Mouse (Mus musculus): ENCODE results near the gene Mrpl40.
"Not testable (repeated sequence)": the region's sequence is repeated elsewhere in the genome, so short reads cannot be mapped to it uniquely, and the experiment has no call there.

Mrpl40 gene

GRCm38 (mm10) chr16:18876442-18877308 lies at the start of gene Mrpl40, which contains the start of gene Hira:
Mrpl40 (minus strand) TSS chr16:18876862.
Hira (plus strand) TSS chr16:18877037.
- DNase-seq: peak; percentile 94

- DNase-seq: no peak
Measured at GRCm38 (mm10) chr16:18921771-18922170, 45.1 kb upstream of the Mrpl40 start.

- DNase-seq: no peak
Measured at GRCm38 (mm10) chr16:18916064-18916463, 39.4 kb upstream of the Mrpl40 start.

GRCm38 (mm10) chr16:18905648-18906047 lies 29.0 kb upstream of the Mrpl40 start:
- no peak for DNase-seq

- no peak for DNase-seq
Measured at GRCm38 (mm10) chr16:18896429-18896828, 19.8 kb upstream of the Mrpl40 start.

GRCm38 (mm10) chr16:18895249-18895648 lies 18.6 kb upstream of the Mrpl40 start:
- no peak for DNase-seq

GRCm38 (mm10) chr16:18893840-18894372 lies 17.2 kb upstream of the Mrpl40 start:
- DNase-seq: no peak

GRCm38 (mm10) chr16:18884044-18884443 lies 7.4 kb upstream of the Mrpl40 start:
- DNase-seq: no peak

GRCm38 (mm10) chr16:18878091-18878720 lies 1.5 kb upstream of the Mrpl40 start:
- no peak for DNase-seq

GRCm38 (mm10) chr16:18877386-18878090 lies 876 bp upstream of the Mrpl40 start:
- peak; percentile 69 to 78 for DNase-seq

- no peak for DNase-seq
Measured at GRCm38 (mm10) chr16:18876091-18876441, 596 bp downstream of the Mrpl40 start.

- not testable (repeated sequence) for DNase-seq
Measured at GRCm38 (mm10) chr16:18870495-18870894, 6.2 kb downstream of the Mrpl40 start.

- no peak for DNase-seq
Measured at GRCm38 (mm10) chr16:18860186-18860585, 16.5 kb downstream of the Mrpl40 start.

GRCm38 (mm10) chr16:18858551-18858950 lies 18.1 kb downstream of the Mrpl40 start:
- no peak for DNase-seq

GRCm38 (mm10) chr16:18849521-18850190 lies 27.0 kb downstream of the Mrpl40 start:
- not testable (repeated sequence) for DNase-seq

GRCm38 (mm10) chr16:18846301-18846820 lies 30.3 kb downstream of the Mrpl40 start:
- no peak for DNase-seq

GRCm38 (mm10) chr16:18838346-18838745 lies 38.3 kb downstream of the Mrpl40 start:
- DNase-seq: no peak

- DNase-seq: peak; percentile 94 to 95
Measured at GRCm38 (mm10) chr16:18836468-18837208, 40.0 kb downstream of the Mrpl40 start, which contains the start of the genes 2510002D24Rik and Gm28539. 2510002D24Rik (plus strand) TSS chr16:18836578. Gm28539 (plus strand) TSS chr16:18836584.

- no peak for DNase-seq
Measured at GRCm38 (mm10) chr16:18836073-18836467, 40.6 kb downstream of the Mrpl40 start.

GRCm38 (mm10) chr16:18833486-18833885 lies 43.2 kb downstream of the Mrpl40 start:
- no peak for DNase-seq

- no peak for DNase-seq
Measured at GRCm38 (mm10) chr16:18829102-18829501, 47.6 kb downstream of the Mrpl40 start.
